Mouse (Mus musculus) heart, postnatal 0 days (tissue): ENCODE measurements around the gene Maml3. TPM values are rescaled to one million over a fixed set of nuclear protein-coding genes. Genes with fewer than 3 reads are reported as not detected.

Experiments
- ATAC-seq: fragments of 200-750 bp; cut with Nextera tagmentation; 2 replicates; pipeline ENCODE4 v1.8.0; 2017; ENCODE audit warnings: low read depth, moderate number of reproducible peaks, moderate library complexity; ENCODE audit not compliant: insufficient read depth
- DNase-seq: peaks from one replicate; pipeline ENCODE4 v3.0.0-alpha.2; 2016; ENCODE audit warnings: low spot score
- H3K27ac ChIP-seq: fragments of 300-500 bp; sonication (generic); 2 replicates; pipeline ENCODE4 v1.5.1; 2014; ENCODE audit warnings: low read depth, mild to moderate bottlenecking
- H3K27me3 ChIP-seq: fragments of 300-500 bp; sonication (generic); 2 replicates; pipeline ENCODE4 v1.6.1; 2014; ENCODE audit warnings: low read length, mixed read lengths; ENCODE audit not compliant: control insufficient read depth, insufficient read depth
- H3K36me3 ChIP-seq: fragments of 300-500 bp; sonication (generic); replicated peaks from 2 replicates; pipeline ENCODE4 v1.6.1; 2014; ENCODE audit warnings: low read length, mixed read lengths; ENCODE audit not compliant: control insufficient read depth, insufficient read depth
- H3K4me1 ChIP-seq: fragments of 300-500 bp; sonication (generic); 2 replicates; pipeline ENCODE4 v1.6.1; 2014; ENCODE audit warnings: antibody characterized with exemption; ENCODE audit not compliant: control insufficient read depth, insufficient read depth
- H3K4me2 ChIP-seq: fragments of 300-500 bp; sonication (generic); 2 replicates; pipeline ENCODE4 v1.6.1; 2014; ENCODE audit warnings: low read depth, mild to moderate bottlenecking, low read length, moderate library complexity
- H3K4me3 ChIP-seq: fragments of 300-500 bp; sonication (generic); 2 replicates; pipeline ENCODE4 v1.5.1; 2014; ENCODE audit warnings: low read depth, low read length
- H3K9ac ChIP-seq: fragments of 300-500 bp; sonication (generic); replicated peaks from 2 replicates; pipeline ENCODE4 v1.6.1; 2014; ENCODE audit warnings: low read depth, low read length, mixed read lengths
- H3K9me3 ChIP-seq: fragments of 300-500 bp; sonication (generic); replicated peaks from 2 replicates; pipeline ENCODE4 v1.6.1; 2016; ENCODE audit warnings: low read length; ENCODE audit not compliant: control insufficient read depth
- CTCF ChIP-seq: IDR thresholded peaks from 2 replicates; pipeline ENCODE4 v1.5.1; 2016; ENCODE audit warnings: antibody characterized with exemption, control low read depth, low read depth
- EP300 ChIP-seq: IDR thresholded peaks from 2 replicates; pipeline ENCODE4 v1.6.1; 2016; ENCODE audit warnings: antibody characterized with exemption, low read depth
- WGBS: fragments of 180-500 bp; shearing (Covaris S2); extraction: QIAGEN DNeasy Blood & Tissue Kit; methylation state at CpG from one replicate; pipeline ENCODE4 v1.1.7; 2014; 5-methylcytosine and 5-hydroxymethylcytosine counted together
- polyA plus RNA-seq: library from polyadenylated mRNA; unstranded; fragments of >200 nt; fragmentation: Nextera tagmentation; extraction: Ambion mirVana; gene quantifications from 2 replicates; pipeline ENCODE4 v1.2.1, GENCODE M21; 2015
- total RNA-seq: library from RNA; depleted of rRNA; stranded (reverse); fragments of >200 nt; gene quantifications from 2 replicates; pipeline ENCODE4 v1.2.3, GENCODE M21; 2014; ENCODE audit warnings: low replicate concordance

Gene Maml3
- total and polyA plus RNA-seq, 2 experiments from 2014 or later = 1.6 to 6.2 TPM

GRCm38 (mm10) chr3:52090230-52090873, 14.5 kb downstream of the Maml3 start:
- Histone ChIP-seq H3K27me3 (no peaks in the 10 kb centered on the region), H3K4me3 (no peak overlapping the region), H3K4me1 (peaks cover 31% of the 10 kb centered on the region), H3K4me2 (no peak overlapping the region), H3K36me3 (no peaks in the 10 kb centered on the region), H3K9me3 (no peaks in the 10 kb centered on the region), H3K27ac (no peak overlapping the region), H3K9ac (no peak overlapping the region)
- no peak for ATAC-seq
- TF ChIP-seq EP300 = no peak
- TF ChIP-seq CTCF = no peak
- WGBS = 42% methylated on average over 8 of the region's 8 CpGs
- no peak for DNase-seq

- peak; percentile 95 for ATAC-seq
- peak overlapping the region; percentile 64 for H3K4me2 ChIP-seq
- peak overlapping the region; percentile 95 for H3K27ac ChIP-seq
- peak overlapping the region; percentile 31 for H3K4me3 ChIP-seq
- H3K9ac ChIP-seq = peak overlapping the region; percentile 52
- no peaks in the 10 kb centered on the region for H3K27me3 ChIP-seq
- TF ChIP-seq EP300 (0 out of 2 replicates have a peak, but pooled peaks have one; percentile 27), CTCF (no peak)
- whole genome bisulfite sequencing = 13% methylated on average over 19 of the region's 19 CpGs
- H3K4me1 ChIP-seq = peaks cover 31% of the 10 kb centered on the region
- H3K9me3 ChIP-seq = no peaks in the 10 kb centered on the region
- peak; percentile 94 for DNase-seq
- H3K36me3 ChIP-seq = no peaks in the 10 kb centered on the region
Observed at GRCm38 (mm10) chr3:52088458-52089341, 16.2 kb downstream of the Maml3 start.

GRCm38 (mm10) chr3:52087636-52088280, 17.1 kb downstream of the Maml3 start:
- no peak for TF ChIP-seq EP300
- no peak for TF ChIP-seq CTCF
- 60% methylated on average over 7 of the region's 7 CpGs for WGBS
- peak overlapping the region; percentile 95 for H3K27ac ChIP-seq
- DNase-seq (no peak), ATAC-seq (no peak)
- peak overlapping the region; percentile 64; the same call in 1 of the 2 replicates for H3K4me2 ChIP-seq
- no peaks in the 10 kb centered on the region for H3K36me3 ChIP-seq
- H3K4me1 ChIP-seq = peaks cover 31% of the 10 kb centered on the region
- H3K9me3 ChIP-seq = no peaks in the 10 kb centered on the region
- H3K4me3 ChIP-seq = no peak overlapping the region
- H3K27me3 ChIP-seq = no peaks in the 10 kb centered on the region
- peak overlapping the region; percentile 52 for H3K9ac ChIP-seq

GRCm38 (mm10) chr3:52078763-52079162, 26.1 kb downstream of the Maml3 start:
- Histone ChIP-seq H3K4me2 (no peak overlapping the region), H3K4me1 (no peaks in the 10 kb centered on the region), H3K9me3 (no peaks in the 10 kb centered on the region), H3K36me3 (no peaks in the 10 kb centered on the region), H3K4me3 (no peak overlapping the region), H3K27ac (no peak overlapping the region), H3K27me3 (no peaks in the 10 kb centered on the region), H3K9ac (no peak overlapping the region)
- WGBS = 80% methylated on average over 2 of the region's 2 CpGs
- TF ChIP-seq EP300 = no peak
- no peak for TF ChIP-seq CTCF
- DNase-seq (no peak), ATAC-seq (no peak)

GRCm38 (mm10) chr3:52073959-52074358, 30.9 kb downstream of the Maml3 start:
- TF ChIP-seq EP300 (no peak), CTCF (no peak)
- Histone ChIP-seq H3K27ac (no peak overlapping the region), H3K4me1 (peaks cover 19% of the 10 kb centered on the region), H3K9ac (no peak overlapping the region), H3K27me3 (no peaks in the 10 kb centered on the region), H3K4me3 (no peak overlapping the region), H3K4me2 (no peak overlapping the region), H3K36me3 (no peaks in the 10 kb centered on the region), H3K9me3 (no peaks in the 10 kb centered on the region)
- ATAC-seq (no peak), DNase-seq (no peak)
- 75% methylated on average over 6 of the region's 6 CpGs for WGBS
